Mouse (Mus musculus) small intestine, adult 2 months (tissue): Measurements from ENCODE around the gene Cyp4f17. TPM values are rescaled to one million over a fixed set of nuclear protein-coding genes. Genes with fewer than 3 reads are reported as not detected.
"Not testable (repeated sequence)": the region's sequence is repeated elsewhere in the genome, so short reads cannot be mapped to it uniquely, and the experiment has no call there.

Experiments
- H3K27ac ChIP-seq: fragments of 200-500 bp; 2 replicates; pipeline ENCODE4 v1.5.1; 2012; ENCODE audit warnings: low read depth, low read length, control low read depth, inconsistent platforms; ENCODE audit not compliant: insufficient read depth
- H3K27me3 ChIP-seq: fragments of 200-500 bp; 2 replicates; pipeline ENCODE4 v1.6.1; 2012; ENCODE audit warnings: mild to moderate bottlenecking, moderate library complexity, low read length, inconsistent platforms; ENCODE audit not compliant: control insufficient read depth, insufficient read depth
- H3K36me3 ChIP-seq: fragments of 200-500 bp; 2 replicates; pipeline ENCODE4 v1.6.1; 2012; ENCODE audit warnings: mild to moderate bottlenecking, low read length, control low read depth, inconsistent platforms; ENCODE audit not compliant: control insufficient read depth, insufficient read depth
- H3K4me1 ChIP-seq: fragments of 200-500 bp; 2 replicates; pipeline ENCODE4 v1.6.1; 2012; ENCODE audit warnings: low read length, inconsistent platforms, mixed read lengths; ENCODE audit not compliant: control insufficient read depth, insufficient read depth, insufficient read length
- H3K4me3 ChIP-seq: fragments of 200-500 bp; 2 replicates; pipeline ENCODE4 v1.5.1; 2012; ENCODE audit warnings: low read depth, mild to moderate bottlenecking, control low read depth, inconsistent platforms, low read length, moderate library complexity
- CTCF ChIP-seq: fragments of 200-500 bp; IDR thresholded peaks from 2 replicates; pipeline ENCODE4 v1.5.1; 2012; ENCODE audit warnings: low read depth, mild to moderate bottlenecking, control low read depth, inconsistent platforms, low read length, moderate library complexity, mixed read lengths; ENCODE audit not compliant: insufficient replicate concordance, insufficient read length; ENCODE audit errors: extremely low read depth
- POLR2A ChIP-seq: fragments of 200-500 bp; IDR thresholded peaks from 2 replicates; pipeline ENCODE4 v1.6.1; 2012; ENCODE audit warnings: low read depth, mild to moderate bottlenecking, control low read depth, inconsistent platforms, low read length, moderate library complexity
- WGBS: fragments of 180-500 bp; shearing (Covaris S2); methylation state at CpG from one replicate; pipeline ENCODE4 v1.1.7; 2018; 5-methylcytosine and 5-hydroxymethylcytosine counted together
- polyA plus RNA-seq: library from polyadenylated mRNA; depleted of rRNA; stranded (reverse); fragments of >200 nt; gene quantifications from 2 replicates; pipeline ENCODE4 v1.2.3, GENCODE M21; 2012

Gene Cyp4f17
- polyA plus RNA-seq, 1 experiment, result 2.5 TPM

- H3K36me3 ChIP-seq, result no peaks in the 10 kb centered on the region
- no peak overlapping the region for H3K27ac ChIP-seq
- H3K4me3 ChIP-seq, result peak overlapping the region; percentile 74
- TF ChIP-seq CTCF, result no peak
- TF ChIP-seq POLR2A, result no peak
- 78% methylated on average over 11 of the region's 11 CpGs for WGBS
- no peaks in the 10 kb centered on the region for H3K27me3 ChIP-seq
- H3K4me1 ChIP-seq, result peaks cover 5% of the 10 kb centered on the region; the same call in 1 of the 2 replicates
These were observed 21.9 kb downstream of the Cyp4f17 start for GRCm38 (mm10) chr17:32527748-32528147.

- peak overlapping the region; percentile 74 for H3K4me3 ChIP-seq
- 14% methylated on average over 26 of the region's 26 CpGs for WGBS
- peak; percentile 92 for TF ChIP-seq CTCF
- peak; percentile 88 for TF ChIP-seq POLR2A
- H3K36me3 ChIP-seq, result no peaks in the 10 kb centered on the region
- H3K27me3 ChIP-seq, result no peaks in the 10 kb centered on the region
- H3K4me1 ChIP-seq, result peaks cover 7% of the 10 kb centered on the region; the same call in 1 of the 2 replicates
- H3K27ac ChIP-seq, result peak overlapping the region; percentile 66
These were observed 22.8 kb downstream of the Cyp4f17 start for GRCm38 (mm10) chr17:32528408-32529337.

GRCm38 (mm10) chr17:32532356-32532755, 26.5 kb downstream of the Cyp4f17 start:
- H3K27me3 ChIP-seq, H3K36me3 ChIP-seq, H3K4me3 ChIP-seq, H3K27ac ChIP-seq: not testable (repeated sequence)
- peaks cover 29% of the 10 kb centered on the region; the same call in 1 of the 2 replicates for H3K4me1 ChIP-seq
- 76% methylated on average over 4 of the region's 4 CpGs for WGBS

- no peak for TF ChIP-seq CTCF
- no peak for TF ChIP-seq POLR2A
- WGBS, result 61% methylated on average over 6 of the region's 6 CpGs
- H3K27ac ChIP-seq, result peak overlapping the region; percentile 17; the same call in 1 of the 2 replicates
These were observed 28.2 kb downstream of the Cyp4f17 start for GRCm38 (mm10) chr17:32534068-32534467.

GRCm38 (mm10) chr17:32536051-32536866, 30.4 kb downstream of the Cyp4f17 start, which contains the start of gene Cyp4f16:
Gene Cyp4f16 (plus strand): TSS chr17:32536558.
- not testable (repeated sequence) for H3K36me3 ChIP-seq, H3K27me3 ChIP-seq
- TF ChIP-seq POLR2A, result peak; percentile 18; the same call in 1 of the 2 replicates
- WGBS, result 3% methylated on average over 5 of the region's 5 CpGs
- Histone ChIP-seq H3K4me1 (peaks cover 27% of the 10 kb centered on the region; the same call in 1 of the 2 replicates), H3K27ac (peak within 1 kb of the TSS; percentile 88), H3K4me3 (peak within 1 kb of the TSS; percentile 64)

More at GRCm38 (mm10) chr17:32534068-32534467, 28.2 kb downstream of the Cyp4f17 start:
- Histone ChIP-seq H3K4me3 (no peak overlapping the region), H3K27me3 (no peaks in the 10 kb centered on the region), H3K36me3 (no peaks in the 10 kb centered on the region; the same call in 1 of the 2 replicates), H3K4me1 (peaks cover 27% of the 10 kb centered on the region; the same call in 1 of the 2 replicates)

- Histone ChIP-seq H3K36me3 (peaks cover 4% of the 10 kb centered on the region), H3K4me3 (peak overlapping the region; percentile 64), H3K27ac (peak overlapping the region; percentile 61), H3K4me1 (peaks cover 27% of the 10 kb centered on the region; the same call in 1 of the 2 replicates), H3K27me3 (no peaks in the 10 kb centered on the region)
- 32% methylated on average over 5 of the region's 5 CpGs for WGBS
- TF ChIP-seq CTCF, result no peak
- no peak for TF ChIP-seq POLR2A
These were observed 31.0 kb downstream of the Cyp4f17 start for GRCm38 (mm10) chr17:32536867-32537250.

GRCm38 (mm10) chr17:32544792-32545191, 38.9 kb downstream of the Cyp4f17 start:
- not testable (repeated sequence) for H3K27me3 ChIP-seq, H3K4me3 ChIP-seq, H3K27ac ChIP-seq, H3K4me1 ChIP-seq
- peaks cover 33% of the 10 kb centered on the region for H3K36me3 ChIP-seq
- 83% methylated on average over 5 of the region's 5 CpGs for WGBS

GRCm38 (mm10) chr17:32550377-32550776, 44.5 kb downstream of the Cyp4f17 start:
- not testable (repeated sequence) for H3K27me3 ChIP-seq, H3K4me1 ChIP-seq, H3K27ac ChIP-seq
- WGBS, result 96% methylated on average over 3 of the region's 3 CpGs
- Histone ChIP-seq H3K36me3 (peaks cover 14% of the 10 kb centered on the region), H3K4me3 (peak overlapping the region; percentile 57; the same call in 1 of the 2 replicates)
